Mouse (Mus musculus) forebrain, embryonic 12.5 days (tissue): Measurements from ENCODE around the gene Gm17374. TPM values are rescaled to one million over a fixed set of nuclear protein-coding genes. Genes with fewer than 3 reads are reported as not detected.

ENCODE experiments used
- ATAC-seq: fragments of 200-750 bp; cut with Nextera tagmentation; 2 replicates; pipeline ENCODE4 v1.8.0; 2017; ENCODE audit warnings: moderate TSS enrichment; ENCODE audit not compliant: low FRiP score
- H3K27ac ChIP-seq: fragments of 300-500 bp; sonication (generic); 2 replicates; pipeline ENCODE4 v1.5.1; 2016; ENCODE audit warnings: mild to moderate bottlenecking
- H3K27me3 ChIP-seq: fragments of 300-500 bp; sonication (generic); 2 replicates; pipeline ENCODE4 v1.6.1; 2016; ENCODE audit warnings: mild to moderate bottlenecking
- H3K36me3 ChIP-seq: fragments of 300-500 bp; sonication (generic); replicated peaks from 2 replicates; pipeline ENCODE4 v1.6.1; 2016; ENCODE audit warnings: mild to moderate bottlenecking
- H3K4me1 ChIP-seq: fragments of 300-500 bp; sonication (generic); 2 replicates; pipeline ENCODE4 v1.6.1; 2016
- H3K4me2 ChIP-seq: fragments of 300-500 bp; sonication (generic); 2 replicates; pipeline ENCODE4 v1.6.1; 2016; ENCODE audit warnings: mild to moderate bottlenecking, moderate library complexity
- H3K4me3 ChIP-seq: fragments of 300-500 bp; sonication (generic); replicated peaks from 2 replicates; pipeline ENCODE4 v1.5.1; 2016; ENCODE audit warnings: mild to moderate bottlenecking
- H3K9ac ChIP-seq: fragments of 300-500 bp; sonication (generic); 2 replicates; pipeline ENCODE4 v1.6.1; 2016; ENCODE audit warnings: mild to moderate bottlenecking
- H3K9me3 ChIP-seq: fragments of 300-500 bp; sonication (generic); 2 replicates; pipeline ENCODE4 v1.6.1; 2016
- WGBS: fragments of 180-500 bp; shearing (Covaris S2); methylation state at CpG from one replicate; pipeline ENCODE4 v1.1.7; 2016; 5-methylcytosine and 5-hydroxymethylcytosine counted together
- polyA plus RNA-seq: library from polyadenylated mRNA; unstranded; fragments of >200 nt; fragmentation: Nextera tagmentation; extraction: Ambion mirVana; gene quantifications from 2 replicates; pipeline ENCODE4 v1.2.1, GENCODE M21; 2016

The Gm17374 gene
- polyA plus RNA-seq, 1 experiment from 2014 or later: not detected

- WGBS: 86% methylated on average over 2 of the region's 2 CpGs
- H3K27me3 ChIP-seq: no peaks in the 10 kb centered on the region
- H3K36me3 ChIP-seq: peaks cover 24% of the 10 kb centered on the region
- H3K9me3 ChIP-seq: no peaks in the 10 kb centered on the region
- H3K4me1 ChIP-seq: no peaks in the 10 kb centered on the region
- H3K27ac ChIP-seq: no peak overlapping the region
- no peak for ATAC-seq
- H3K4me3 ChIP-seq: no peak overlapping the region
- no peak overlapping the region for H3K4me2 ChIP-seq
- H3K9ac ChIP-seq: no peak overlapping the region
Observed at GRCm38 (mm10) chr2:140200713-140201112, 48.9 kb downstream of the Gm17374 start.

- Histone ChIP-seq H3K9me3 (no peaks in the 10 kb centered on the region), H3K4me1 (no peaks in the 10 kb centered on the region), H3K4me2 (no peak overlapping the region), H3K27me3 (no peaks in the 10 kb centered on the region), H3K4me3 (no peak overlapping the region), H3K36me3 (peaks cover 21% of the 10 kb centered on the region), H3K9ac (no peak overlapping the region), H3K27ac (no peak overlapping the region)
- no peak for ATAC-seq
- 92% methylated on average over 5 of the region's 5 CpGs for WGBS
Observed at GRCm38 (mm10) chr2:140202573-140202972, 50.7 kb downstream of the Gm17374 start.

Other genes starting within 250 kb of the Gm17374 start
- 16.7 and 19.0 TPM in 2 replicates for gene Tasp1, start 85.2 kb upstream of the Gm17374 start, polyA plus RNA-seq
- 31.1 and 34.1 TPM in 2 replicates for gene Esf1, start 18.5 kb downstream of the Gm17374 start, polyA plus RNA-seq
- gene Ndufaf5, start 18.6 kb downstream of the Gm17374 start, polyA plus RNA-seq: 32.0 and 34.1 TPM in 2 replicates
- not detected in 2 replicates for gene Sel1l2, start 237.7 kb downstream of the Gm17374 start, polyA plus RNA-seq
- gene Macrod2, start 243.3 kb downstream of the Gm17374 start, polyA plus RNA-seq: 48.8 and 52.0 TPM in 2 replicates